Mouse (Mus musculus) liver, adult (tissue): ENCODE data around the gene Slc39a9.

Experiments
- GATA4 ChIP-seq: IDR thresholded peaks from 2 replicates; pipeline ENCODE4 v1.6.1; 2014; ENCODE audit warnings: mild to moderate bottlenecking, low read length; ENCODE audit not compliant: insufficient replicate concordance

Slc39a9 gene

DNA sequence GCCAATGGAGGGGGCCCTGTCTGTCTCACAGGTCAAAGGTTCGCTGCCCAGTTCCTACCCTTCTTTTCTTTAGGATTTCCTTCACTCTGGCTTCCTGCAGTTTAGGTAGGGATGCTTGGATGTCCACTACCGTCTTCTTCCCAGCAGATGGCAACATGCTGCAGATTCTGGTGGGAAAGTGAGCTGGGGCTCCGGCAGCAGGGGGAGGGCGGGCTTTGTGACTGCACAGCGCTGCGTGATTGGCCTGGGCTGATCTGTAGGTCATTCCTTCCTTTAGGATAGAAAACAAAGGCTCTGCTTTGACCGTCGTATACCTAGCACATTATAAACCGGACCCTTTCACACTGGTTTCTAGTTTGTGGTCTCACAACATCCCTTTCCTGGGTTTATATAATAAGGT, 86.9 kb downstream of the Slc39a9 start:
- TF ChIP-seq GATA4: no peak
